In the genomic region with DNA sequence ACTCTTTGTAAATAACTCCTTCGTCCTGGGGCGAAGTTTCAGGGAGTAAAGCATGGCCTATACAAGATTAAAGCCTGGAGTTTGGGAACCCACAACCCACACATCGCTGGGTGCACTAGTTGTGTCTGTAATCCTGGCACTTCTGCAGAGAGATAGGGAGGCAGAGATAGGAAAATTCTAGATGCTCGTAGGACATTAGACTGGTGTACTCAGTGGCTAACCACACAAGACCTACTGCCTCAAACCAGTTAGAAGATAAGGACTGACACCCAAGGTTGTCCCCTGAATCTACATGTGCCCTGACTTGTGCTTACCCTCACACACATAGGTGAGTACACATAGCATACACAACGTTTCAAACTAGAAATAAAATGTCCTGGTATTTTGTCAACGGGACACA, we compare ENCODE assay signal across 15 mouse cellular contexts.
"Had no signal": no experiment of that assay in that cellular context is flagged by ENCODE, and none has a peak within 500 bp of the region (broad histone marks: within the 10 kb centered on the region; RNA-seq: fewer than 3 reads in every experiment).

No protein-coding gene starts in this region.

- ATAC-seq: lung, postnatal 0 days; midbrain, embryonic 13.5 days; midbrain, embryonic 15.5 days had no signal

- H3K4me3 ChIP-seq: lung, embryonic 15.5 days; midbrain, embryonic 13.5 days; midbrain, embryonic 15.5 days; neural tube, embryonic 12.5 days; stomach, embryonic 15.5 days had no signal

- H3K9me3 ChIP-seq: lung, embryonic 15.5 days; midbrain, embryonic 13.5 days; midbrain, embryonic 15.5 days; neural tube, embryonic 12.5 days; stomach, embryonic 15.5 days had no signal

- H3K4me1 ChIP-seq: lung, embryonic 15.5 days; stomach, embryonic 15.5 days had no signal

- H3K9ac ChIP-seq: lung, embryonic 15.5 days; midbrain, embryonic 13.5 days; midbrain, embryonic 15.5 days; neural tube, embryonic 12.5 days; stomach, embryonic 15.5 days had no signal

- H3K27ac ChIP-seq: lung, embryonic 15.5 days; macrophage; midbrain, embryonic 13.5 days; midbrain, embryonic 15.5 days; neural tube, embryonic 12.5 days; stomach, embryonic 15.5 days; stomach, postnatal 0 days had no signal

- H3K36me3 ChIP-seq: lung, embryonic 15.5 days; midbrain, embryonic 13.5 days; midbrain, embryonic 15.5 days; neural tube, embryonic 12.5 days; stomach, embryonic 15.5 days had no signal

- DNase-seq: lung, adult 2 months; lung, postnatal 14 days; lung, postnatal 36 days; right cerebral cortex, postnatal 14 days; thymus, adult 2 months; thymus, postnatal 25 days; thymus, postnatal 4 days had no signal

- H3K27me3 ChIP-seq: lung, embryonic 15.5 days; midbrain, embryonic 13.5 days; midbrain, embryonic 15.5 days; neural tube, embryonic 12.5 days; stomach, embryonic 15.5 days had no signal
